ENCODE assay signal across 25 mouse cellular contexts in the genomic region with DNA sequence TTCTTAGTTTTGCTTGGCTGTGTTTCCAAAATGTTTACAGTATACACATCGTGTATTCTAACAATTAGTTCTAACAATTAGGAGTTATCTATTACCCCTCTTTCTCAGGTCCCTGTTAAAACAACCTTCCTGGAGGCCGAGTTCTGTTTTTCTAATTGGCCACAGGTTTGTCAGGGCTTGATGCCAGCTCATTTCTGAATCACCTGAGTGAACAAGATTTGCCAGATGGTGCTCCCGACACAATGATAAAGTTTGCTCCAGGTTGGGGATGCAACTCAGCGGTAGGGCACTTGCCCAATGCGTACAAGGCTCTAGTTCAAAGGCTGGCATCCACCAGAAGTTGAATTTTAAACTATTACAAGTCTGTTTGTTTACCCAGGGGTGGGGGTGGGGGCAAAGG. TPM values are rescaled to one million over a fixed set of nuclear protein-coding genes. Genes with fewer than 3 reads are reported as not detected.
DNase-seq lines count a peak whose midpoint lies in the region; ATAC-seq and TF ChIP-seq lines count a peak whose summit lies in the region.
"Had no signal": no experiment of that assay in that cellular context is flagged by ENCODE, and none has a peak within 500 bp of the region (broad histone marks: within the 10 kb centered on the region; RNA-seq: fewer than 3 reads in every experiment).

No protein-coding gene starts in this region.

- no peak overlapping the region for H3K4me3 ChIP-seq in hindbrain, postnatal 0 days (ENCODE audit: low read length)
- H3K4me3 ChIP-seq in hindbrain, embryonic 14.5 days (replicated peaks; ENCODE audit: low read length) = no peak overlapping the region
- H3K4me3 ChIP-seq: embryonic facial prominence, embryonic 15.5 days; forebrain, embryonic 15.5 days; heart, embryonic 12.5 days; hindbrain, embryonic 10.5 days; hindbrain, embryonic 15.5 days had no signal

- ATAC-seq in hindbrain, postnatal 0 days = no peak
- ATAC-seq in hindbrain, embryonic 14.5 days (ENCODE audit: low FRiP score) = no peak
- ATAC-seq: CD4-positive, CD25-positive, alpha-beta regulatory T cell, adult 4 months; inflammation-experienced regulatory T-cells, adult 6 months; intestine, postnatal 0 days had no signal

- WGBS in hindbrain, postnatal 0 days = 76% methylated on average over 5 of the region's 5 CpGs
- WGBS in hindbrain, embryonic 14.5 days = 73% methylated on average over 5 of the region's 5 CpGs

- no peaks in the 10 kb centered on the region for H3K27me3 ChIP-seq in hindbrain, postnatal 0 days (ENCODE audit: insufficient read depth, low read length)
- H3K27me3 ChIP-seq in hindbrain, embryonic 14.5 days (ENCODE audit: control insufficient read depth, insufficient read depth, low read length) = peaks cover 46% of the 10 kb centered on the region
- H3K27me3 ChIP-seq: embryonic facial prominence, embryonic 15.5 days; forebrain, embryonic 15.5 days; heart, embryonic 12.5 days had no signal

- H3K36me3 ChIP-seq in hindbrain, postnatal 0 days (ENCODE audit: insufficient read depth, low read length) = no peaks in the 10 kb centered on the region
- H3K36me3 ChIP-seq in hindbrain, embryonic 14.5 days (replicated peaks; ENCODE audit: control insufficient read depth, insufficient read depth) = peaks cover 10% of the 10 kb centered on the region
- H3K36me3 ChIP-seq: embryonic facial prominence, embryonic 15.5 days; forebrain, embryonic 15.5 days; G1E; heart, embryonic 12.5 days; hindbrain, embryonic 10.5 days had no signal

- no peak overlapping the region for H3K9ac ChIP-seq in hindbrain, postnatal 0 days (replicated peaks; ENCODE audit: low read length)
- H3K9ac ChIP-seq in hindbrain, embryonic 14.5 days = no peak overlapping the region
- H3K9ac ChIP-seq: embryonic facial prominence, embryonic 15.5 days; forebrain, embryonic 15.5 days; heart, embryonic 12.5 days; hindbrain, embryonic 15.5 days had no signal

- TF ChIP-seq CTCF in hindbrain, postnatal 0 days (IDR thresholded peaks at IDR 0.05; ENCODE audit: low read depth) = no peak

- H3K4me2 ChIP-seq in hindbrain, postnatal 0 days (ENCODE audit: low read depth, low read length) = no peak overlapping the region
- H3K4me2 ChIP-seq in hindbrain, embryonic 14.5 days (replicated peaks) = no peak overlapping the region
- H3K4me2 ChIP-seq: embryonic facial prominence, embryonic 15.5 days; forebrain, embryonic 15.5 days; heart, embryonic 12.5 days; hindbrain, embryonic 15.5 days had no signal

- peak; percentile 41 for DNase-seq in hindbrain, postnatal 0 days (ENCODE audit: low spot score)
- no peak for DNase-seq in hindbrain, embryonic 14.5 days (ENCODE audit: low spot score)
- DNase-seq in cerebellum, adult 8-10 months = peak; percentile 35
- DNase-seq in cerebellum, postnatal 14 days = peak; percentile 43 to 63
- DNase-seq in left cerebral cortex, adult 18-20 months (ENCODE audit: low spot score in 2 of 2) = no peak
- no peak for DNase-seq in embryo, embryonic 10.5 days (ENCODE audit: low spot score)
- DNase-seq in B cell, adult 2 months = no peak
- DNase-seq: adrenal gland, adult 8-10 months; adrenal gland, postnatal 36 days; embryo, embryonic 11 days; kidney, adult 8-10 months had no signal

- no peak overlapping the region for H3K27ac ChIP-seq in hindbrain, postnatal 0 days
- H3K27ac ChIP-seq in hindbrain, embryonic 14.5 days = no peak overlapping the region
- H3K27ac ChIP-seq: embryonic facial prominence, embryonic 15.5 days; hindbrain, embryonic 10.5 days; hindbrain, embryonic 15.5 days had no signal

- H3K4me1 ChIP-seq in hindbrain, postnatal 0 days (ENCODE audit: insufficient read depth, low read length) = no peaks in the 10 kb centered on the region
- no peaks in the 10 kb centered on the region for H3K4me1 ChIP-seq in hindbrain, embryonic 14.5 days (replicated peaks; ENCODE audit: control insufficient read depth, insufficient read depth, low read length)
- H3K4me1 ChIP-seq: embryonic facial prominence, embryonic 15.5 days; heart, embryonic 12.5 days; hindbrain, embryonic 10.5 days; hindbrain, embryonic 15.5 days had no signal

- H3K9me3 ChIP-seq in hindbrain, postnatal 0 days (ENCODE audit: low read length) = no peaks in the 10 kb centered on the region
- H3K9me3 ChIP-seq in hindbrain, embryonic 14.5 days (ENCODE audit: control insufficient read depth, low read length) = no peaks in the 10 kb centered on the region
- H3K9me3 ChIP-seq: embryonic facial prominence, embryonic 15.5 days; forebrain, embryonic 15.5 days; G1E; heart, embryonic 12.5 days; hindbrain, embryonic 10.5 days; hindbrain, embryonic 15.5 days had no signal

RNA-seq across cellular contexts. Expression of a gene that starts 57.2 kb away (rescaled TPM):
- total RNA-seq in hindbrain, postnatal 0 days (2014; rRNA removed) = 0.52 and 1.8 TPM in 2 replicates
- not detected in 2 replicates for polyA plus RNA-seq in hindbrain, postnatal 0 days (2015; fragmentation: Nextera tagmentation; extraction: Ambion mirVana)
- polyA plus RNA-seq in hindbrain, embryonic 14.5 days (2014; fragmentation: Nextera tagmentation; extraction: Ambion mirVana) = not detected in 2 replicates
- total RNA-seq in left cerebral cortex, adult 18-20 months (2021) = 10 to 100 TPM; 26.4 to 33.2 TPM
- total RNA-seq: adrenal gland, adult 8-10 months; adrenal gland, postnatal 36 days; gastrocnemius, adult 8-10 months; gastrocnemius, postnatal 4 days; heart, adult 8-10 months; heart, postnatal 25 days had no signal
- polyA plus RNA-seq: CD4-positive, CD25-positive, alpha-beta regulatory T cell, adult 4 months; G1E; inflammation-experienced regulatory T-cells, adult 6 months; intestine, postnatal 0 days; kidney, embryonic 16.5 days had no signal

Comparison
In these comparisons a context has a peak if more than half of its experiments do, and no peak if none do; other contexts are left out.
1. DNase-seq: peak in hindbrain, postnatal 0 days (single experiment), cerebellum, adult 8-10 months (single experiment) and cerebellum, postnatal 14 days (2 of 2); none in hindbrain, embryonic 14.5 days (single experiment), left cerebral cortex, adult 18-20 months (0 of 2), embryo, embryonic 10.5 days (single experiment) and B cell, adult 2 months (0 of 2).